Mouse (Mus musculus): ENCODE measurements around the gene Rtn4rl2. TPM values are rescaled to one million over a fixed set of nuclear protein-coding genes. Genes with fewer than 3 reads are reported as not detected.

Rtn4rl2 gene
- polyA plus RNA-seq, 1 experiment = not detected

- Histone ChIP-seq H3K27ac (replicated peaks; ENCODE audit: low read depth, low read length) (no peak overlapping the region), H3K4me3 (ENCODE audit: insufficient read depth, low read depth, low read length) (no peak overlapping the region), H3K4me1 (ENCODE audit: control insufficient read depth, insufficient read depth, insufficient read length, low read length) (peaks cover 9% of the 10 kb centered on the region)
Measured at GRCm38 (mm10) chr2:84889316-84890044, 3.0 kb upstream of the Rtn4rl2 start.

- peaks cover 9% of the 10 kb centered on the region for H3K4me1 ChIP-seq (ENCODE audit: control insufficient read depth, insufficient read depth, insufficient read length, low read length)
- H3K4me3 ChIP-seq (ENCODE audit: insufficient read depth, low read depth, low read length) = peak overlapping the region; percentile 69; the same call in 1 of the 2 replicates
- H3K27ac ChIP-seq (replicated peaks; ENCODE audit: low read depth, low read length) = no peak overlapping the region
Measured at GRCm38 (mm10) chr2:84888657-84889315, 2.3 kb upstream of the Rtn4rl2 start.

GRCm38 (mm10) chr2:84887411-84888271, 1.1 kb upstream of the Rtn4rl2 start:
- peaks cover 9% of the 10 kb centered on the region for H3K4me1 ChIP-seq (ENCODE audit: control insufficient read depth, insufficient read depth, insufficient read length, low read length)
- H3K27ac ChIP-seq (replicated peaks; ENCODE audit: low read depth, low read length) = no peak overlapping the region
- peak overlapping the region; percentile 69 for H3K4me3 ChIP-seq (ENCODE audit: insufficient read depth, low read depth, low read length)

DNA sequence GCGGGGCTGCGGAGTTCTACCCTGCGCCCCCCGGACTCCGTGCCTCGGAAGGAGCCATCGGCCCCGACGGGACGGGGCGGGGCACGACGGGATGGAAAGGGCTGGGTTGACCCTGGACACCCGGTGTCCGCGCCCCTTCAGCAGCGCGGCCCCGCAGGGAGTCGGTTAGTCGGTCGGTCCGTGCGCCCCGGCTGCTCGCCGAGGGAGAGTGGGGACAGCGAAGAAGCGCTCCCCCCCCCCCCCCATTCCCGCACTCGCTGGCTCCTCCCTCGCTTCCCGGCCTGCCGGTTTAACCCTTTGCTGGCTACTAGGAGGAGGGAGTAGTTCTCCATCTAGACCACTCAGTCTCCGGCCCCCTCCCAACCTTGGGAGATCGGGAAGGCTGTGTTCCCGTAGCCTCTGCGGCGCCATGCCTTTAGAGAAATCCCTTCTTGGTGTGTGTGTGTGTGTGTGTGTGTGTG, 341 bp upstream of the Rtn4rl2 start:
- peaks cover 9% of the 10 kb centered on the region for H3K4me1 ChIP-seq (ENCODE audit: control insufficient read depth, insufficient read depth, insufficient read length, low read length)
- H3K4me3 ChIP-seq (ENCODE audit: insufficient read depth, low read depth, low read length) = peak overlapping the region; percentile 69
- H3K27ac ChIP-seq (replicated peaks; ENCODE audit: low read depth, low read length) = no peak overlapping the region

GRCm38 (mm10) chr2:84885084-84886055, 1.1 kb downstream of the Rtn4rl2 start:
- H3K4me3 ChIP-seq (ENCODE audit: insufficient read depth, low read depth, low read length) = no peak overlapping the region
- peaks cover 9% of the 10 kb centered on the region for H3K4me1 ChIP-seq (ENCODE audit: control insufficient read depth, insufficient read depth, insufficient read length, low read length)
- H3K27ac ChIP-seq (replicated peaks; ENCODE audit: low read depth, low read length) = no peak overlapping the region

DNA sequence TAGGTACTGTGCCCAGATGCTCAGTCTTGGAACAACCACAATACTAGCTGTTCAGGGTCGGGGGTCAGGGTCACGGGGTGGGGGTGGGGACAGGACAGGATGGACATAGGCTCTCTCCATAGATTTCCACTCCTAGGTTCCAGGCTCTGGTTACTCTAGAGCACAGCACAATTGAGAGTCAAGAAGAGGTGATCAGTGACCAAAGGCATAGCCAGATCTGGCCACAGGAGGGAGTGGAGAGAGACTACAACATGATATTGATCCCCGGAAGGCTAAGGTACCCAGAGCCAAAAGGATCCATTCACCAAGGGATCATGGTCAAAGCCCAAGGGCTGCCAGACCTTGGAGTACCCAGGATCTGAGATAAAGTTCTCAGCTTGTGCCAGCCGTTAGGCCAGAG, 1.9 kb downstream of the Rtn4rl2 start:
- Histone ChIP-seq H3K27ac (replicated peaks; ENCODE audit: low read depth, low read length) (no peak overlapping the region), H3K4me3 (ENCODE audit: insufficient read depth, low read depth, low read length) (no peak overlapping the region)

DNA sequence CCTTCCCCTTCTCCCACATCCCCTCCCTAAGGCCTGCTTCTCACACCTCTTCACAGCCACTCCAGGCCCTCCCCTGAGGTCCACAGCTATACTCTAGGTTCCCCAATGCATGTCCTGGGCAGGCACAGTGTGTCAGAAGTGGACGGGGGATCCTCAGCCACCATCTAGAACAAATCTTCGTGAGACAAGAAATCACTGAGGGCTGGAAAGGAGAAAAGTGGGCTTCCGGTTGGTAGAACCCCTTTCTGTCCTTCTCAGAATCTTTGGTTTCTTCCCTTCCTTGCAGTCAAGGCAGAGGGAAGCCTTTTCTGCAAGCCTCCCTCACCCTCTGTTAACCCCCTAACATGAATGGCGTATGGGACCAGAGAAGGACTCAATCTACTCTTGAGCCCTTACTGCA, 2.6 kb downstream of the Rtn4rl2 start:
- Histone ChIP-seq H3K4me3 (ENCODE audit: insufficient read depth, low read depth, low read length) (no peak overlapping the region), H3K27ac (replicated peaks; ENCODE audit: low read depth, low read length) (no peak overlapping the region), H3K4me1 (ENCODE audit: control insufficient read depth, insufficient read depth, insufficient read length, low read length) (peaks cover 5% of the 10 kb centered on the region; the same call in 1 of the 2 replicates)

More for the DNA sequence above, 1.9 kb downstream of the Rtn4rl2 start:
- H3K4me1 ChIP-seq (ENCODE audit: control insufficient read depth, insufficient read depth, insufficient read length, low read length) = peaks cover 9% of the 10 kb centered on the region

GRCm38 (mm10) chr2:84883530-84883929, 3.0 kb downstream of the Rtn4rl2 start:
- Histone ChIP-seq H3K4me1 (ENCODE audit: control insufficient read depth, insufficient read depth, insufficient read length, low read length) (peaks cover 5% of the 10 kb centered on the region; the same call in 1 of the 2 replicates), H3K4me3 (ENCODE audit: insufficient read depth, low read depth, low read length) (no peak overlapping the region)

GRCm38 (mm10) chr2:84883084-84883483, 3.4 kb downstream of the Rtn4rl2 start:
- Histone ChIP-seq H3K27ac (replicated peaks; ENCODE audit: low read depth, low read length) (no peak overlapping the region), H3K4me3 (ENCODE audit: insufficient read depth, low read depth, low read length) (0 out of 2 replicates have a peak overlapping the region, but pooled peaks have one; percentile 17), H3K4me1 (ENCODE audit: control insufficient read depth, insufficient read depth, insufficient read length, low read length) (peaks cover 5% of the 10 kb centered on the region; the same call in 1 of the 2 replicates)

More at GRCm38 (mm10) chr2:84883530-84883929, 3.0 kb downstream of the Rtn4rl2 start:
- H3K27ac ChIP-seq (replicated peaks; ENCODE audit: low read depth, low read length) = no peak overlapping the region

DNA sequence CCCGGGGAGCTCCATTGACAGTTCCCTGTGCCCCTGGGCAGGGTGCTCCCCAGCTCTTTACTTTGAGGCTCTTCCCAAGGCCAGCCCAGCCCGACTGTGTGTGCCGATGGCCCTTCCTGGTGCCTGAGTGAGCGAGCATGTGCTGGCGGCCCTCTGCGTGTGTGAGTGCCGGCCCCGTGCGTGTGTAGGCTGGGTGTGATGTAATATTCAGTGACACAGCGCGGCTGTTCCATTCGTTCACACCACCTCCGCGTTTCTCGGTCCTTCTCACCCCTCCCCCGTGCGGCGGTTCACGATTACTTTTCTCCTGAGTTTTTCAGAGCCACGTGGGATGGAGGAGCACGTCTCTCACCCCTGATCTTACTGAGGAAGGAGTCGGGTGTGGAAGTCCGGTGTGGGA, 3.9 kb downstream of the Rtn4rl2 start:
- Histone ChIP-seq H3K4me3 (ENCODE audit: insufficient read depth, low read depth, low read length) (peak overlapping the region; percentile 17; the same call in 1 of the 2 replicates), H3K27ac (replicated peaks; ENCODE audit: low read depth, low read length) (no peak overlapping the region), H3K4me1 (ENCODE audit: control insufficient read depth, insufficient read depth, insufficient read length, low read length) (peaks cover 3% of the 10 kb centered on the region; the same call in 1 of the 2 replicates)

- Histone ChIP-seq H3K27ac (replicated peaks; ENCODE audit: low read depth, low read length) (no peak overlapping the region), H3K4me3 (ENCODE audit: insufficient read depth, low read depth, low read length) (no peak overlapping the region), H3K4me1 (ENCODE audit: control insufficient read depth, insufficient read depth, insufficient read length, low read length) (no peaks in the 10 kb centered on the region)
Measured at GRCm38 (mm10) chr2:84880590-84880989, 5.9 kb downstream of the Rtn4rl2 start.

GRCm38 (mm10) chr2:84875842-84876241, 10.7 kb downstream of the Rtn4rl2 start:
- H3K4me1 ChIP-seq (ENCODE audit: control insufficient read depth, insufficient read depth, insufficient read length, low read length) = no peaks in the 10 kb centered on the region
- no peak overlapping the region for H3K4me3 ChIP-seq (ENCODE audit: insufficient read depth, low read depth, low read length)
- H3K27ac ChIP-seq (replicated peaks; ENCODE audit: low read depth, low read length) = no peak overlapping the region

DNA sequence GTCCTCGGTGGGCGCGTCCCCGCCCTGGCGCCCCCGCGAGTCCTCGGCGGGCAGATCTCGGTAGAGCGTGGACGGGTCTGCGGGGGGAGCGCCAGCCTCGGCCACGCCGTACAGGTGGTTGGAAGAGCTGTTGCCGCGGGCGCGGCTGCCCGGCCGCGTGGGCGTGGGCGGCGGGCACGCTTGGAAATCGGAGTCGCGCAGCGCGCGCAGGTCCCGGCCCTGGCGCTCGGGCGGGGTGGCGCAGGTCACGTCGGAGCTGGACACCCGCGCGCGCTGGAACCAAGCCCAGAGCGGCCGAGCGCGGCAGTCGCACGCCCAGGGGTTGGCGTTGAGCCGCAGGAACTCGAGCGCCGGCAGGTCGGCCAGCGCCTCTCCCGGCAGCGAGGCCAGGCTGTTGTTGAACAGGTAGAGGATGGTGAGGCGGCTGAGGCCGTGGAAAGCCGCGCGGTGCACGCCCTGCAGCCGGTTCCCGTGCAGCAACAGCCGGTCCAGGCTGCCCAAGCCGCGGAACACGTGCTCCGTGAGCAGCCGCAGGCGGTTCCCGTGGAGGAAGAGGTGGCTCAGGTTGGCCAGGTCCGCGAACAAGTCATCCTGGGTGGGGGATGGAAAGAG, 14.3 kb downstream of the Rtn4rl2 start:
- peak overlapping the region; percentile 50 for H3K4me3 ChIP-seq (ENCODE audit: insufficient read depth, low read depth, low read length)
- no peaks in the 10 kb centered on the region for H3K4me1 ChIP-seq (ENCODE audit: control insufficient read depth, insufficient read depth, insufficient read length, low read length)
- no peak overlapping the region for H3K27ac ChIP-seq (replicated peaks; ENCODE audit: low read depth, low read length)

Measured in brown adipose tissue, adult 24 weeks (tissue).